Mouse (Mus musculus) adrenal gland, postnatal 36 days (tissue): ENCODE results near the gene Efcab3. TPM values are rescaled to one million over a fixed set of nuclear protein-coding genes. Genes with fewer than 3 reads are reported as not detected.

Experiments
- DNase-seq, 2 experiments: peaks; one replicate each; pipeline ENCODE4 v3.0.0; 2021; ENCODE audit warnings: mixed read lengths in 1 of 2
- total RNA-seq, 2 experiments: library from RNA; stranded (reverse); gene quantifications; 2 replicates each; pipeline ENCODE4 v1.2.3; 2021

Efcab3 gene
- total RNA-seq, 2 experiments from 2014 or later = 0.40 TPM; not detected in 1

DNA sequence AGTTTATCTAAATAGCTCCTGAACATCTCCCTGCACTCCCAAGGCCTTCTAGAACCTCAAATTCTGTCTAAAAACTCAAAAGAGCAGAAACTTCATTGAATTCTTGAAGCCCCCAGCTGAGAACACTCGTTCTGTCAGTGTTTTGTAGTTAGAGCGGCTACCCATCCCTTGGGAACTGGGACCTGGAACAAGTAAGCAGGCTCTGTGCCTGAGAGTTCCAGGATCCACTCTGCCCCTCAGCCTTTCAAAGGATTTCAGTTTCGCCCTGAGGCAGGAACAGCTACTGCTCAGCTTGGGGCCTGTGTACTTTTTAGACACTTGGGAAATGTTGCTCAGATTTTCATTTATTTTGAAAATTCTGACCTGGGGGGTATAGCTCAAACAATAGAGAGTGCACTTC lies 83.2 kb downstream of the Efcab3 start, which contains the start of gene Gm10842:
TSS of gene Gm10842 (plus strand) at position 301 of the 400 bp plus-strand sequence.
- DNase-seq = no peak

DNA sequence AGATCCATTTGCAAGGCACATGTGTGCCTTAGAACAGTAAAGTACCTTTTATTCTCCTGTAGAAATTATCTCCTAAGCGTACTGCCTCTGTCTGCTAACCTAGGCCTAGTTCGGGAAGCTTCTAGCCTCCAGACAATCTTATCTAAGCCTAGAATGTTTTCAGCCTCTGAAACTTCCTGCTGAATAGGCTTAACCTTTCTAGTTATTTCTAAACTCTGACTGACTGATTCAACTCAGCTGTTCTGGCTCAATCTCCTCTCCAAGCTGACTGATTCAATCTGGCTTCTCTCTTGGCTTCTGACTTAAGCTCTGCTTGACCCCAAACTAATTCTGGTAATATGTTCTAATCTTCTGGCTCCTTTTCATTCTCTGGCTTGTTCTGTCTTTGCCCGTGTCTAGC lies 86.0 kb downstream of the Efcab3 start:
- DNase-seq = no peak

DNA sequence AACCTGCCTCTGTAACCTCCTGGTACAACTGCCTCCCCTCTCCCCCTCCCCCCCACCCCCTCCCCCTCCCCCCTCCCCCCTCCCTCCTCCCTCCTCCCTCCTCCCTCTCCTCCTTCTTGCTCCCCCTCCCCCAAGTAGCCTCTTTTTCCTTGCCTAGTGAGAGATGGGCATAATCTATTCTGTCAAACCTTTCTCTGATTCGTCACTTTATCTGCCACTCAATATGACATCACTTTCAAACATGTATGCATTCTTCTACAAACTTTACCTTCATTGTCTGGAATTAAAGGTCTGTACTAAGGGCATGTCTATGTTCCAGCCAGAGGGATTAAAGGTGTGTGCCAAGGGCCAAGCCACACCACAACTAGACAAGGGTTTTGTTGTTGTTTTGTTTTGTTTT lies 86.4 kb downstream of the Efcab3 start:
- no peak for DNase-seq

DNA sequence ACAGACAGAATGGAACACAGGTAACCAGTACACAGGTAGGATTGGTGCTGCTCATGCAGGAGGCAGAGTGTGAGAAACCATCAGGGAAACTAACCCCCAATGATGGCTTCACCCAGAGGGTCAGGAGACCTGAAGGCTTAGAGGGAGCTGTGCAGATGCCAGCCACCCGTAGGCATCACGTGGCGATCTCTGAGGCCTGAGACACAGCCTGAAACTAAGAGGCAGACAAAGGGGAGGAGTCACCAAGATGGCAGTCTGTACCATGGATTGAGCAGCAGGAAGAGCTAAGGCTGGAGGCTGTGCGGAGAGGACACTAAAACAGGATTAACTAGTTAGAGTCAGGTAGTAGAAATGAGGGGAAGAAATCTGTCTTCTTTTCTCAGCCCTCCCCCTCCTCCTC lies 87.3 kb downstream of the Efcab3 start:
- DNase-seq = no peak

DNA sequence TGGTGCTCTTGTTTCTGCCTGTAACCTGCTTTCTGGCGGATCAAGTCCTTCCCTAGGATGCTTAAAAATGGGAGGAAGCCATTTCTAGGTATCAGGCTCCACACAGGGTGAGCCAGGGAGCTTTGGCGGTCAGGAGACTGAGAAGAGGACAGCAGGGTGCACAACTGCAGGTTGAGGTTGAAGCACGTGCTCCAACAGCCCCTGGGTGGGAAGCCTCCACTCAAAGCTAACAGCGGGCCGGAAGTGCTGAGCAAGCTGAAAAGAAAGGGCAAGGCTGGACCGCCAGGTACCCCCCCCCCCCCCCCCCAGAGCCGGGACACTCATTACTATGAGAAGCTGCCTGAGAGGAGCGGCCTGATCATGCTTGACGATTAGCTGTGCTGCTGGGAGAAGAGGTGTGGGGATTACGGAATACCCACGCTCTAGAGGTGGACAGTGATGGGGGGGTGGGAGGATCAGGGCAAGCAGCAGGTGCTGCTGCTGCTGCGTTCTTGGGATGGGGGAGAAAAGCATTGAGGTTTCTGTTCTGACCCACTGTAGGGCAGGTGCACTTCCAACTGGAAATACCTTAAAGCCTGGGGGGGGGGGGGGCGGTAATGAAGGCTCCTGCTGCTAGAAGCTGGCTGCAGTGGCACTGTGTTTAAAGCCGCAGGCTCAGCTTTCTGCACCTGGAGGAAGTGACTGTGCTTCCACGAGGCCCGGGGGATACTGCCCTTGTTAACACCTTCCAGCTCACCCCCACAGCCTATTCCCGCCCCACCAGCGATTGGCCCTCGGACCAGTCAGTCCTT lies 88.0 kb downstream of the Efcab3 start:
- no peak for DNase-seq

DNA sequence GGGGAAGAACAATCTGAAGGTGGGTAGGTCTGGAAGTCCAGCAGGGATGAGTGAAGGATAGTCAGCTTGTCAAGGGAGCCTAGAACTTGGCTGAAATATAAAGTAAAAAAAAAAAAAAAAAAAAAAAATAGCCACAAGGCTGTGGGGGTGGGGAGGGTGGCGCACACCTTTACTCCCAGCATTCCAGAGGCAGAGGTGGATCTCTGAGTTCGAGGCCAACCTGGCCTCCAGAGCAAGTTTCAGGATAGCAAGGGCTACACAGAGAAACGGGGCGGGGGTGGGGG lies 88.6 kb downstream of the Efcab3 start:
- DNase-seq = no peak

DNA sequence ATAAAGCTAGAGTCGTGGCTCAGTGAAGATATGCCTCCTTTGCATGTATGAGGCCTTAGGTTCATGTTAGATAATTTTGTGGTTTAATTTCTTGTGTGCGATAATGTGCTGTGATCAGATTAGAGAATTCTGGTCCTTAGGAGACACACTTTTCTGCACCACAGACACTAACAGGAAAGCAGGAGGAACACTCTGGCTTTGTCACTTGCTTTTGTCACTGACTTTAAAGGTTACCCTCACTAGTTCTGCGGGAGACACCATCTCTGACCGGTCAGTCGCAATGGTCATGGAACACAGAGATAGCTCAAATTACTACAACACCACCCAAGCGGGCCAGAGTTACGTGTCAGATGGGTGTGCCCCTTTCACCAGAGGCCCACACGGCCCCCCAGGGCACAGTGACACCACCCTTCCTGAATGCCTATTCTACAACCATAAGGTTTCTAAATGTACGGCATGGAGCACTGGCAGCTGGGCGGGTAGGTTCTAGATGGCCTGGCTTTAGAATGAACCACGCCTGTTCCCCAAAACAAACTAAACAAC lies 89.0 kb downstream of the Efcab3 start:
- DNase-seq = no peak

DNA sequence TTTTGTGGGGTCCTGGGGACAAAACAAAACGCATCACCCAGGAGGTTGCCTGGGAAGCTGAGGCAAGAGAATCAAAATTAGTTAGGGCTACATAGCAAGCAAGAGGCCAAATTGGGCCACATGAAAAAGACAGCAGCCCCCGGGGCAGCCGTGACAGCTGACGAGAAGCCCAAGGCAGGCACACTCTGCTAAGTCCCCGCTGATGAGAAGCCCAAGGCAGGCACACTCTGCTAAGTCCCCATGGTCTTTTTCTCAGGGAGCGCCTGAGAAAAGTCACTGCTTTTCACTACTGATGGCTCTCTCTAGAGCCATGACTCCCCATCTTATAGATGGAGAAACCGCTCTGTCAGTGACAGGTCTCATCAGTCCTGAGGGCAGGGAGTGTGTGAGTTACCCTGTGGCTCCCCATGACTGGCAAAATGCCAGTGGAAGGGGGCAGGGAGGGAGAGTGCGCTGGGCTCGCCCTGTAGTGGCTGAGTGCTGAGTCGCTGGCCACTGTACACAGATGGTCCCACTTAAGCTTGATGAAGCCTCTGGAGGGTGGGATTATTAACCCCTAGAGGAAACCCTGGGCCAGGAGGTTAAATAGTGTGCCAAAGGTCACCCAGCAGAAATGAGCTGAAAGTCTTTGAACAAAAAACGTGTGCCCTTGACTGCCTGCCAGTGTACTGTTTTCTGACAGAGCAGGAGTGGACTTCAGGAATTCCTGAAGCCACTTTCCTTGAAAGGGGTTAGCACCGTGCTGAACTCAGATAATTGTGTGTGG lies 89.9 kb downstream of the Efcab3 start:
- DNase-seq = peak; percentile 73 to 74

DNA sequence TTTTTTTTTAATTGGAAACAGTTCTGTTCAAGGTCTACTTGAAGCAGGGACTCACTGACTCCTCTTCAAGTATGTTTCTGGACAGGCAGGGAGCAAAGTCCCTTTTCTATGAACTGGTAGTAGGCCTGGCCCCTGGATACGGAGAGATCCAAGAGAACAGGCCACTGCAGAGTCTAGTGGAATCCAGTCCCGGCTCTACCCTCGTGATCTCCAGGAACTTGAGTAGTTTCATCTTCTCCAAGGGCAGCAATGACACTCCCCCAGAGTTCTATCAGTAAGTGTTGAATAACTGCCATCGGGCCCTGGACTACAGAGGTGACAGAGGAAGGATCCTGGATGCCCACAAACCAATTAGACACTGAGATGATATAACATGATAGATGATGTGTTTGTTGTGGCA lies 92.5 kb downstream of the Efcab3 start:
- no peak for DNase-seq

DNA sequence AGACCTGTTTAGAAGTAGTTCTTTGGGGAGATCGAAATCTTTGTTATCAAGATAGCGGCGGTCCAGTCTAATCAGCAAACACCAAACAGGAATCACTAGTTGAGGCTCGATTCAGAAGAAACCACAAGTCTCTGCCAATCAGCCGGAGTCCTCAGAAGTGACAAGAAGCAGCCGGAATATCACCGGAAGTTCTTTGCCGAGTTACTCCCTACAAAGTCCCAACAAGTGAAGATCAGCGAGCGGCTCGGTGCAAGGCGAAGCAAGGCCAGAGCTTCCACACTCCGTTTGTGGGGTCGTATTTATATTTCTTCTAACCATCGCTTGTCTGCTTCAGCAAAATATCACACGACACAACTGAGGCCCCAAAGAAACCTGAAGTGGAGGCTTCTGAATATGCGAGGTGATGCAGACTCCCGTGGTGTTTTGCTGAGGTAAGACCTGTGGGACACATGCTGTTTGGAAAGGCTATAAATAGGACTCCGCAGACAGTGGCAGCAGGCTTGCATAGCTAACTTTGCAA lies 93.4 kb downstream of the Efcab3 start:
- DNase-seq = no peak

DNA sequence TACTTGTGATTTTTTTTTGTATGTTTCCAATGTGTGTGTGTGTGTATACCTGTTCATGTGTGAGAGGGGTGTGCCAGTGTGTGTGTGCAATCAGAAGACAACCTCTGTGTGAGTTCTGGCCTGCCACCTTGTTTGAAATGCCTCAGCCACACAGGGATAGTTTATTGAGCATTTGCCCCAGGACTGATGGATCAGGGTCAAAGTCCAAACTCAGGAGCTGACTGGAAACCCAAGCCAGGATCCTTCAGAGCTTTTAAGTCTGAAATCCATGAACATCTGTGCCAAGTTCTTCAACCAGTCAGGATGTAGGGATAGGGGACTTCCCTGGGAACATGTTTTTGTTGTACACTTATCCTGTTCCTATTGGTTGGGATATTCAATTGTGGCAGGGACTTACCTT lies 94.7 kb downstream of the Efcab3 start:
- no peak for DNase-seq

DNA sequence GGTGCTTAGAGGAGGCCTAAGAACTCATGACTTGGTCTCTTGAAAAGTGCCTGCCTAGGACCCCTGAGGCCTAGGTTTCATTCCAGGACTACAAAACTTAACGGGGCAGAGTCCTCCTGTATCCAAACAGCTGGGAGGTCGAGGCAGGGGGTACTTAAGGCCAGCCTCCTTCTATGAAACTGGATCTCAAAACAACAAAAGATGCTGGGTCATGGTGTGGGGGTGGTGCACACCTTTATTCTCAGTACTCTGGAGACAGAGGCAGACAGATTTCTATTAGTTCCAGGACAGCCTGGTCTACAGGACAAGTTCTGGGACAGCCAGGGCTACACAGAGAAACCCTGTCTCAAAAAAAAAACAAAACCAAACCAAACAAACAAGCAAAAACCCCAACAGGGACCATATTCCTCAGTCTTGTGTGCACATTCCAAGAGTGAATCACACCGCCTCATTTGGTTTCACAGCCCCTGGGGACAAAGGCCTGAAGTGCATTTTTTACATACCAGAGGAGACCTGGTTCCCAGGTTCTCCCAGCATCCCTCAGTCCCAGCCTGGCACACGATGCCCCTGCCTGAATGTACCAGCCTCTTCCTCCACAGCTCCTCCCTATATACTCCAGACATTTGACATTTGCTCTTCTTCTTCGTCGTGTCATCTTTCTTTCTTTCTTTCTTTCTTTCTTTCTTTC lies 96.4 kb downstream of the Efcab3 start:
- DNase-seq = no peak

DNA sequence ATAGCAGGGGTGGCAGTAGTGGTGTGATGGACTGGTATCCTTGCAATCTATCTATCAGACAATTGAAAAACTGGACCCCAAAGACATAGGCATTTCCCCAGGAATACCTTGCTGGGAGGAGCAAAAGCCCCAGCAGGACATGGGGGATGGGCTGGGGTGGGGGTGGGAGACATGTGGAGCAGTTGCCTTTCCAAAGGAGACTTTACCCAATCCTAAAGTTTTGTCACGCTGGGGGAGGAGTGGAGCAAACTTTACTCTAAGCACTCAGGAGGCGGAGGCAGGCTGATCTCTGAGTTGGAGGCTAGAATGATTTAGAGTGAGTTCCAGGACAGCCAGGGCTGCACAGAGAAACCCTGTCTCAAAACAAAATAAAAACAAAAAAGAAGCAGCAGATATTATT lies 98.0 kb downstream of the Efcab3 start:
- DNase-seq = no peak

DNA sequence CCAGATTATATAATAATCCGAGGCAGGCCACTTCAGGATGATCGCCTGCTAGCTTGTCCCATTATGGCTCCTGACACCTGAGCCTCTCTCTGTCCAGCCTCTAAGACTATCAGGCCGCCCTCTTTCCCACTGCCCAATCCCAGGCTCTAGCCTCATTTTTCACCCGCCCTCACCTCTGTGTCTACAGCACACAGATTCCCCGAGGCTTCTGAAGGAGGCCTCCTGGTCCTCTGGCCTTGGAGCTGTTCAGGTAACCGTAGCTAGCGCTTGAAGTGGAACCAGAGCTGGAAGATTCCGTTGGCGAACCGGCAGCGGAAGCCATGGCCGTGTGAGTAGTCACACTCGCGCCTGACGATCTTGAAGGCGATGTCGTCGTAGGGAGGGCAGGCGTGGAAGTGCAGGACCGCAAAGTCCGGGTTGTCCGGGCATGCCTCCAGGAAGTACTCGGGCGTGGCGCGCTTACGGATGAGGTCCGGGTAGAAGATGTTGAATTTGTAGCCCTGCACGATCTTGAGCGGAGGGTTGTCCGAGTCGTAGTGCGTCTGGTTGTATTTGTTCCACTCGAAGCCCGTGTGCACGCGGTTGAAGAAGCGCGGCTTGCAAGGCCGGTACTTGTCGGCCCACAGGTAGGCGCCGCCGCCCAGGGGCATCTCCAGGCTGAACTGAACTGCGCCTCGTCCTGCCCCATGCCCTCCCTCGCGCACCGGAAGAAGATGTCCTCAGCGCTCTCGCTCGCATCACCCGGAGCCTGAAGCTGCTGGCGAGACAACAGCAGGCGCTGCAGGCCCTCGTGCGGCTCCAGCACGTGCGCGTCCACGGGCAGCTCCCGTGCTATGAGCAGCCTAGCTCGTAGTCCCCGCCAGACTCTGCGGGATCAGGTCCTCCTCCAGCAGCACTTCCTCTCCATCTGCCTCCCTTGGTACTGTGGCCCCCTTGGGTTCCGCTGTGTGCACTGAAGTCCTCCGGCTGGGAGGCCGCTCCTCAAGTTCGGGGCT lies 101.4 kb downstream of the Efcab3 start:
- DNase-seq = no peak

DNA sequence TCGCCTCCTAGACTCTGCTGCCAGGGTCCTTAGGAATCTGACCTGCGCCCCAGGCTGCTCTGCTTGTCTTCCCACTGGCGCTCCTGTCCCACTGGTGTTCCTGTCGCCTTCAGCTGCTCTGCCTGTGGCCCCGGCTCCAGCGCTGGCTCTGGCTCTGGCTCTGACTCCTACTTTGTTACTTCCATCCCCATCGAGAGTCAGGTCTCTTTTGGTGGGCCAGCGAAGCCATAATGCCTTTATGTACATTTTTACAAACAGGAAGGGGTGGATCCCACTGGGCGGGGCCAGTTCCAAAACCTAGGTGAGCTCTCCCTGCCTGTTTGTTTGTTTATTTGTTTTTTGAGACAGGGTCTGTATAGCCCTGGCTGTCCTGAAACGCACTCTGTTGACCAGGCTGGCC lies 103.4 kb downstream of the Efcab3 start:
- DNase-seq = no peak

Other genes with a start within 250 kb of the Efcab3 start
- 10 to 100 TPM; 23.1 to 24.2 TPM for gene Mettl2, start 62.8 kb downstream of the Efcab3 start, total RNA-seq
- not detected for gene Gm10842, start 83.3 kb downstream of the Efcab3 start, total RNA-seq
- gene Tlk2, start 115.2 kb downstream of the Efcab3 start, total RNA-seq = 10 to 100 TPM; 50.9 to 51.9 TPM
- gene Mrc2, start 229.1 kb downstream of the Efcab3 start, total RNA-seq = 10 to 100 TPM; 24.7 to 28.3 TPM